Mouse (Mus musculus): ENCODE measurements around the gene Cox7a1.
"Not testable (repeated sequence)": the region's sequence is repeated elsewhere in the genome, so short reads cannot be mapped to it uniquely, and the experiment has no call there.

DNA sequence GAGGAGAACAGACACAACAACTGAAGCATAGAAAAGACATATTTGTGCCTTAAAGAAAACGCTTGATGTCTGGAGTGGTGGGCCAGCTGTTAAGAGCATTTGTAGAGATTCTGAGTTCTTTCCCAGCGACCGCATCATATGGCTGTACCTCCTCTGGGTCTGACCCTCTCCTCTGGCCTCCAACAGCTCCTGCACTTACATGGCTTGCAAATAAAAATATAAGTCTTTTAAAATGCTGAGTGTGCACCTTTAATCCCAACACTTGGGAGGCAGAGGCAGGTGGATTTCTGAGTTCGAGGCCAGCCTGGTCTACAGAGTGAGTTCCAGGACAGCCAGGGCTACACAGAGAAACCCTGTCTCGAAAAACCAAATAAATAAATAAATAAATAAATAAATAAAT lies 16.7 kb downstream of the Cox7a1 start:
- not testable (repeated sequence) for TF ChIP-seq CTCF (IDR thresholded peaks at IDR 0.05; ENCODE audit: borderline replicate concordance, insufficient read depth, low read depth, low read length); POLR2A (IDR thresholded peaks at IDR 0.05; ENCODE audit: borderline replicate concordance, insufficient read depth, low read length)

Data from cerebellum, adult 2 months (tissue).